Mouse (Mus musculus): ENCODE data around the gene Slc44a5. TPM values are rescaled to one million over a fixed set of nuclear protein-coding genes. Genes with fewer than 3 reads are reported as not detected.
"Not testable (repeated sequence)": the region's sequence is repeated elsewhere in the genome, so short reads cannot be mapped to it uniquely, and the experiment has no call there.

The Slc44a5 gene
- polyA plus RNA-seq, 1 experiment = 0.05 TPM

- Histone ChIP-seq H3K27me3 (ENCODE audit: control insufficient read depth, insufficient read depth, low read length) (no peaks in the 10 kb centered on the region), H3K4me3 (ENCODE audit: control insufficient read depth, insufficient read depth, low read length) (no peak overlapping the region), H3K27ac (ENCODE audit: control insufficient read depth, insufficient read depth, low read length) (no peak overlapping the region), H3K36me3 (ENCODE audit: control insufficient read depth, insufficient read depth, low read length) (no peaks in the 10 kb centered on the region), H3K4me1 (replicated peaks; ENCODE audit: control insufficient read depth, insufficient read depth, low read length) (no peaks in the 10 kb centered on the region; the same call in 1 of the 2 replicates)
- WGBS = 86% methylated on average over 2 of the region's 2 CpGs
- no peak for DNase-seq
- TF ChIP-seq CTCF (IDR thresholded peaks at IDR 0.05; ENCODE audit: borderline replicate concordance, control insufficient read depth, extremely low read depth, insufficient read depth, low read length, poor library complexity) (no peak), POLR2A (IDR thresholded peaks at IDR 0.05; ENCODE audit: control insufficient read depth, extremely low read depth, insufficient read depth, low read length, poor library complexity) (no peak)
Measured at GRCm38 (mm10) chr3:154134701-154135100, 161.5 kb downstream of the Slc44a5 start.

GRCm38 (mm10) chr3:154136501-154136900 lies 163.3 kb downstream of the Slc44a5 start:
- Histone ChIP-seq H3K27ac (ENCODE audit: control insufficient read depth, insufficient read depth, low read length) (no peak overlapping the region), H3K27me3 (ENCODE audit: control insufficient read depth, insufficient read depth, low read length) (no peaks in the 10 kb centered on the region), H3K36me3 (ENCODE audit: control insufficient read depth, insufficient read depth, low read length) (no peaks in the 10 kb centered on the region), H3K4me1 (replicated peaks; ENCODE audit: control insufficient read depth, insufficient read depth, low read length) (no peaks in the 10 kb centered on the region; the same call in 1 of the 2 replicates), H3K4me3 (ENCODE audit: control insufficient read depth, insufficient read depth, low read length) (no peak overlapping the region)
- TF ChIP-seq POLR2A (IDR thresholded peaks at IDR 0.05; ENCODE audit: control insufficient read depth, extremely low read depth, insufficient read depth, low read length, poor library complexity) (no peak), CTCF (IDR thresholded peaks at IDR 0.05; ENCODE audit: borderline replicate concordance, control insufficient read depth, extremely low read depth, insufficient read depth, low read length, poor library complexity) (no peak)
- WGBS = 80% methylated on average over 3 of the region's 3 CpGs
- no peak for DNase-seq

GRCm38 (mm10) chr3:154141346-154141745 lies 168.1 kb downstream of the Slc44a5 start:
- DNase-seq = no peak
- H3K4me1 ChIP-seq (replicated peaks; ENCODE audit: control insufficient read depth, insufficient read depth, low read length) = no peaks in the 10 kb centered on the region; the same call in 1 of the 2 replicates
- TF ChIP-seq POLR2A (IDR thresholded peaks at IDR 0.05; ENCODE audit: control insufficient read depth, extremely low read depth, insufficient read depth, low read length, poor library complexity) (no peak), CTCF (IDR thresholded peaks at IDR 0.05; ENCODE audit: borderline replicate concordance, control insufficient read depth, extremely low read depth, insufficient read depth, low read length, poor library complexity) (no peak)
- WGBS = 88% methylated on average over 4 of the region's 4 CpGs
- H3K4me3 ChIP-seq (ENCODE audit: control insufficient read depth, insufficient read depth, low read length) = no peak overlapping the region
- H3K27me3 ChIP-seq (ENCODE audit: control insufficient read depth, insufficient read depth, low read length) = no peaks in the 10 kb centered on the region
- no peak overlapping the region for H3K27ac ChIP-seq (ENCODE audit: control insufficient read depth, insufficient read depth, low read length)
- H3K36me3 ChIP-seq (ENCODE audit: control insufficient read depth, insufficient read depth, low read length) = no peaks in the 10 kb centered on the region

GRCm38 (mm10) chr3:154142618-154143017 lies 169.4 kb downstream of the Slc44a5 start:
- Histone ChIP-seq H3K4me1 (replicated peaks; ENCODE audit: control insufficient read depth, insufficient read depth, low read length) (no peaks in the 10 kb centered on the region), H3K4me3 (ENCODE audit: control insufficient read depth, insufficient read depth, low read length) (no peak overlapping the region), H3K27me3 (ENCODE audit: control insufficient read depth, insufficient read depth, low read length) (no peaks in the 10 kb centered on the region), H3K36me3 (ENCODE audit: control insufficient read depth, insufficient read depth, low read length) (no peaks in the 10 kb centered on the region), H3K27ac (ENCODE audit: control insufficient read depth, insufficient read depth, low read length) (no peak overlapping the region)
- no peak for TF ChIP-seq POLR2A (IDR thresholded peaks at IDR 0.05; ENCODE audit: control insufficient read depth, extremely low read depth, insufficient read depth, low read length, poor library complexity)
- no peak for TF ChIP-seq CTCF (IDR thresholded peaks at IDR 0.05; ENCODE audit: borderline replicate concordance, control insufficient read depth, extremely low read depth, insufficient read depth, low read length, poor library complexity)
- DNase-seq = no peak
- 96% methylated on average over 4 of the region's 4 CpGs for WGBS

GRCm38 (mm10) chr3:154145750-154146149 lies 172.5 kb downstream of the Slc44a5 start:
- Histone ChIP-seq H3K36me3 (ENCODE audit: control insufficient read depth, insufficient read depth, low read length) (no peaks in the 10 kb centered on the region), H3K27ac (ENCODE audit: control insufficient read depth, insufficient read depth, low read length) (no peak overlapping the region), H3K4me3 (ENCODE audit: control insufficient read depth, insufficient read depth, low read length) (no peak overlapping the region), H3K27me3 (ENCODE audit: control insufficient read depth, insufficient read depth, low read length) (no peaks in the 10 kb centered on the region), H3K4me1 (replicated peaks; ENCODE audit: control insufficient read depth, insufficient read depth, low read length) (no peaks in the 10 kb centered on the region)
- TF ChIP-seq POLR2A (IDR thresholded peaks at IDR 0.05; ENCODE audit: control insufficient read depth, extremely low read depth, insufficient read depth, low read length, poor library complexity) = no peak
- TF ChIP-seq CTCF (IDR thresholded peaks at IDR 0.05; ENCODE audit: borderline replicate concordance, control insufficient read depth, extremely low read depth, insufficient read depth, low read length, poor library complexity) = no peak
- DNase-seq = no peak
- WGBS = 84% methylated on average over 4 of the region's 4 CpGs

GRCm38 (mm10) chr3:154149778-154150177 lies 176.5 kb downstream of the Slc44a5 start:
- no peak for DNase-seq
- Histone ChIP-seq H3K4me3 (ENCODE audit: control insufficient read depth, insufficient read depth, low read length) (no peak overlapping the region), H3K27me3 (ENCODE audit: control insufficient read depth, insufficient read depth, low read length) (no peaks in the 10 kb centered on the region), H3K27ac (ENCODE audit: control insufficient read depth, insufficient read depth, low read length) (no peak overlapping the region), H3K4me1 (replicated peaks; ENCODE audit: control insufficient read depth, insufficient read depth, low read length) (no peaks in the 10 kb centered on the region), H3K36me3 (ENCODE audit: control insufficient read depth, insufficient read depth, low read length) (no peaks in the 10 kb centered on the region)
- WGBS = 89% methylated on average over 4 of the region's 4 CpGs
- TF ChIP-seq CTCF (IDR thresholded peaks at IDR 0.05; ENCODE audit: borderline replicate concordance, control insufficient read depth, extremely low read depth, insufficient read depth, low read length, poor library complexity) = no peak
- no peak for TF ChIP-seq POLR2A (IDR thresholded peaks at IDR 0.05; ENCODE audit: control insufficient read depth, extremely low read depth, insufficient read depth, low read length, poor library complexity)

- DNase-seq; H3K27ac ChIP-seq (ENCODE audit: control insufficient read depth, insufficient read depth, low read length); H3K36me3 ChIP-seq (ENCODE audit: control insufficient read depth, insufficient read depth, low read length); H3K27me3 ChIP-seq (ENCODE audit: control insufficient read depth, insufficient read depth, low read length); H3K4me3 ChIP-seq (ENCODE audit: control insufficient read depth, insufficient read depth, low read length); H3K4me1 ChIP-seq (replicated peaks; ENCODE audit: control insufficient read depth, insufficient read depth, low read length): not testable (repeated sequence)
- WGBS = 78% methylated on average over 3 of the region's 3 CpGs
Measured at GRCm38 (mm10) chr3:154153541-154153940, 180.3 kb downstream of the Slc44a5 start.

All from thymus, adult 2 months (tissue).